Mouse (Mus musculus) ZHBTc4 (cell line): ENCODE results near the gene Pus7l.

Experiments used
- DNase-seq: peaks from one replicate; pipeline ENCODE4 v3.0.0-alpha.2; 2011; ENCODE audit warnings: low read depth, low spot score

Gene Pus7l

GRCm38 (mm10) chr15:94477287-94477686 lies 66.1 kb downstream of the Pus7l start:
- DNase-seq, result no peak

- DNase-seq, result no peak
Measured at GRCm38 (mm10) chr15:94475975-94476374, 67.4 kb downstream of the Pus7l start.
